Mouse (Mus musculus) stomach, embryonic 14.5 days (tissue): Measurements from ENCODE around the gene Mfsd9. TPM values are rescaled to one million over a fixed set of nuclear protein-coding genes. Genes with fewer than 3 reads are reported as not detected.
"Not testable (repeated sequence)": the region's sequence is repeated elsewhere in the genome, so short reads cannot be mapped to it uniquely, and the experiment has no call there.

Experiments used
- ATAC-seq: fragments of 200-750 bp; cut with Nextera tagmentation; 2 replicates; pipeline ENCODE4 v1.8.0; 2017; ENCODE audit warnings: low read depth, moderate TSS enrichment; ENCODE audit not compliant: insufficient number of reproducible peaks, insufficient read depth, low FRiP score
- H3K27ac ChIP-seq: fragments of 300-500 bp; sonication (generic); 2 replicates; pipeline ENCODE4 v1.5.1; 2014; ENCODE audit warnings: mild to moderate bottlenecking, low read length, moderate library complexity, mixed read lengths
- H3K27me3 ChIP-seq: fragments of 300-500 bp; sonication (generic); 2 replicates; pipeline ENCODE4 v1.6.1; 2014; ENCODE audit warnings: low read length, control low read depth, mixed read lengths; ENCODE audit not compliant: control insufficient read depth, insufficient read depth
- H3K36me3 ChIP-seq: fragments of 300-500 bp; sonication (generic); 2 replicates; pipeline ENCODE4 v1.6.1; 2014; ENCODE audit warnings: mild to moderate bottlenecking, control low read depth, low read length, moderate library complexity, mixed read lengths; ENCODE audit not compliant: control insufficient read depth, insufficient read depth
- H3K4me1 ChIP-seq: fragments of 300-500 bp; sonication (generic); 2 replicates; pipeline ENCODE4 v1.6.1; 2014; ENCODE audit warnings: low read length, control low read depth, mixed read lengths; ENCODE audit not compliant: control insufficient read depth, insufficient read depth
- H3K4me2 ChIP-seq: fragments of 300-500 bp; sonication (generic); replicated peaks from 2 replicates; pipeline ENCODE4 v1.6.1; 2014; ENCODE audit warnings: low read depth, low read length, control low read depth
- H3K4me3 ChIP-seq: fragments of 300-500 bp; sonication (generic); 2 replicates; pipeline ENCODE4 v1.5.1; 2014; ENCODE audit warnings: low read depth, low read length, control low read depth
- H3K9ac ChIP-seq: fragments of 300-500 bp; sonication (generic); replicated peaks from 2 replicates; pipeline ENCODE4 v1.6.1; 2014; ENCODE audit warnings: low read depth, mild to moderate bottlenecking, control low read depth, low read length, moderate library complexity, mixed read lengths
- H3K9me3 ChIP-seq: fragments of 300-500 bp; sonication (generic); 2 replicates; pipeline ENCODE4 v1.6.1; 2016; ENCODE audit warnings: low read depth, low read length, control low read depth; ENCODE audit not compliant: control insufficient read depth
- WGBS: fragments of 180-500 bp; shearing (Covaris S2); extraction: QIAGEN DNeasy Blood & Tissue Kit; methylation state at CpG from one replicate; pipeline ENCODE4 v1.1.7; 2014; 5-methylcytosine and 5-hydroxymethylcytosine counted together
- polyA plus RNA-seq: library from polyadenylated mRNA; unstranded; fragments of >200 nt; fragmentation: Nextera tagmentation; extraction: Ambion mirVana; gene quantifications from 2 replicates; pipeline ENCODE4 v1.2.1, GENCODE M21; 2014

Mfsd9 gene
- polyA plus RNA-seq, 1 experiment from 2014 or later, result 4.6 TPM

- no peaks in the 10 kb centered on the region for H3K9me3 ChIP-seq
- no peak overlapping the region for H3K4me2 ChIP-seq
- H3K4me3 ChIP-seq, result no peak overlapping the region
- no peaks in the 10 kb centered on the region for H3K36me3 ChIP-seq
- no peaks in the 10 kb centered on the region for H3K27me3 ChIP-seq
- 96% methylated on average over 1 of the region's 1 CpGs for WGBS
- H3K27ac ChIP-seq, result no peak overlapping the region
- ATAC-seq, result no peak
- no peaks in the 10 kb centered on the region for H3K4me1 ChIP-seq
- H3K9ac ChIP-seq, result no peak overlapping the region
Measured at GRCm38 (mm10) chr1:40764042-40764441, 26.4 kb downstream of the Mfsd9 start.

- WGBS, result 78% methylated on average over 6 of the region's 6 CpGs
- Histone ChIP-seq H3K4me3 (no peak overlapping the region), H3K9me3 (no peaks in the 10 kb centered on the region), H3K27ac (no peak overlapping the region), H3K4me1 (no peaks in the 10 kb centered on the region), H3K4me2 (no peak overlapping the region), H3K36me3 (no peaks in the 10 kb centered on the region), H3K9ac (no peak overlapping the region), H3K27me3 (no peaks in the 10 kb centered on the region)
- ATAC-seq, result no peak
Measured at GRCm38 (mm10) chr1:40759751-40760445, 30.6 kb downstream of the Mfsd9 start.

GRCm38 (mm10) chr1:40746089-40746488, 44.4 kb downstream of the Mfsd9 start:
- H3K27me3 ChIP-seq, result no peaks in the 10 kb centered on the region
- no peaks in the 10 kb centered on the region for H3K36me3 ChIP-seq
- 73% methylated on average over 5 of the region's 5 CpGs for WGBS

GRCm38 (mm10) chr1:40740739-40741138, 49.7 kb downstream of the Mfsd9 start:
- Histone ChIP-seq H3K27ac (no peak overlapping the region), H3K4me2 (no peak overlapping the region), H3K36me3 (no peaks in the 10 kb centered on the region), H3K4me1 (no peaks in the 10 kb centered on the region), H3K4me3 (no peak overlapping the region), H3K9me3 (no peaks in the 10 kb centered on the region), H3K9ac (no peak overlapping the region), H3K27me3 (no peaks in the 10 kb centered on the region)
- ATAC-seq, result no peak
- 63% methylated on average over 2 of the region's 2 CpGs for WGBS

More at GRCm38 (mm10) chr1:40746089-40746488, 44.4 kb downstream of the Mfsd9 start:
- no peak for ATAC-seq
- Histone ChIP-seq H3K9me3 (no peaks in the 10 kb centered on the region), H3K4me3 (no peak overlapping the region), H3K9ac (no peak overlapping the region), H3K4me2 (no peak overlapping the region), H3K4me1 (no peaks in the 10 kb centered on the region), H3K27ac (no peak overlapping the region)

- not testable (repeated sequence) for H3K36me3 ChIP-seq, H3K4me2 ChIP-seq, H3K9me3 ChIP-seq, H3K4me3 ChIP-seq, ATAC-seq, H3K27me3 ChIP-seq, H3K27ac ChIP-seq, H3K9ac ChIP-seq, H3K4me1 ChIP-seq
- WGBS, result 92% methylated on average over 9 of the region's 9 CpGs
Measured at GRCm38 (mm10) chr1:40738246-40738645, 52.2 kb downstream of the Mfsd9 start.

GRCm38 (mm10) chr1:40737671-40738070, 52.8 kb downstream of the Mfsd9 start:
- Histone ChIP-seq H3K9me3 (no peaks in the 10 kb centered on the region), H3K9ac (no peak overlapping the region), H3K36me3 (no peaks in the 10 kb centered on the region), H3K27ac (no peak overlapping the region), H3K4me1 (no peaks in the 10 kb centered on the region), H3K4me3 (no peak overlapping the region), H3K4me2 (no peak overlapping the region), H3K27me3 (no peaks in the 10 kb centered on the region)
- ATAC-seq, result no peak
- WGBS, result 62% methylated on average over 8 of the region's 8 CpGs

GRCm38 (mm10) chr1:40728636-40729035, 61.9 kb downstream of the Mfsd9 start:
- ATAC-seq, result no peak
- 93% methylated on average over 1 of the region's 1 CpGs for WGBS
- Histone ChIP-seq H3K4me2 (no peak overlapping the region), H3K4me3 (no peak overlapping the region), H3K36me3 (no peaks in the 10 kb centered on the region), H3K27me3 (no peaks in the 10 kb centered on the region), H3K4me1 (no peaks in the 10 kb centered on the region), H3K9ac (no peak overlapping the region), H3K27ac (no peak overlapping the region), H3K9me3 (no peaks in the 10 kb centered on the region)

GRCm38 (mm10) chr1:40727404-40727803, 63.1 kb downstream of the Mfsd9 start:
- Histone ChIP-seq H3K9me3 (no peaks in the 10 kb centered on the region), H3K4me1 (no peaks in the 10 kb centered on the region), H3K27ac (no peak overlapping the region), H3K27me3 (no peaks in the 10 kb centered on the region), H3K4me2 (no peak overlapping the region), H3K9ac (no peak overlapping the region), H3K36me3 (no peaks in the 10 kb centered on the region), H3K4me3 (no peak overlapping the region)
- 83% methylated on average over 7 of the region's 7 CpGs for WGBS
- ATAC-seq, result no peak

- Histone ChIP-seq H3K4me3 (no peak overlapping the region), H3K4me1 (no peaks in the 10 kb centered on the region), H3K4me2 (no peak overlapping the region), H3K27me3 (no peaks in the 10 kb centered on the region), H3K9me3 (no peaks in the 10 kb centered on the region), H3K27ac (no peak overlapping the region), H3K9ac (no peak overlapping the region), H3K36me3 (no peaks in the 10 kb centered on the region)
- no peak for ATAC-seq
- WGBS, result 86% methylated on average over 10 of the region's 10 CpGs
Measured at GRCm38 (mm10) chr1:40726051-40726450, 64.4 kb downstream of the Mfsd9 start.
